Mouse (Mus musculus) small intestine, adult 2 months (tissue): Measurements from ENCODE around the gene Plod1. TPM values are rescaled to one million over a fixed set of nuclear protein-coding genes. Genes with fewer than 3 reads are reported as not detected.

Source experiments
- H3K27ac ChIP-seq: fragments of 200-500 bp; 2 replicates; pipeline ENCODE4 v1.5.1; 2012; ENCODE audit warnings: low read depth, low read length, control low read depth, inconsistent platforms; ENCODE audit not compliant: insufficient read depth
- H3K27me3 ChIP-seq: fragments of 200-500 bp; 2 replicates; pipeline ENCODE4 v1.6.1; 2012; ENCODE audit warnings: mild to moderate bottlenecking, moderate library complexity, low read length, inconsistent platforms; ENCODE audit not compliant: control insufficient read depth, insufficient read depth
- H3K36me3 ChIP-seq: fragments of 200-500 bp; 2 replicates; pipeline ENCODE4 v1.6.1; 2012; ENCODE audit warnings: mild to moderate bottlenecking, low read length, control low read depth, inconsistent platforms; ENCODE audit not compliant: control insufficient read depth, insufficient read depth
- H3K4me1 ChIP-seq: fragments of 200-500 bp; 2 replicates; pipeline ENCODE4 v1.6.1; 2012; ENCODE audit warnings: low read length, inconsistent platforms, mixed read lengths; ENCODE audit not compliant: control insufficient read depth, insufficient read depth, insufficient read length
- H3K4me3 ChIP-seq: fragments of 200-500 bp; 2 replicates; pipeline ENCODE4 v1.5.1; 2012; ENCODE audit warnings: low read depth, mild to moderate bottlenecking, control low read depth, inconsistent platforms, low read length, moderate library complexity
- CTCF ChIP-seq: fragments of 200-500 bp; IDR thresholded peaks from 2 replicates; pipeline ENCODE4 v1.5.1; 2012; ENCODE audit warnings: low read depth, mild to moderate bottlenecking, control low read depth, inconsistent platforms, low read length, moderate library complexity, mixed read lengths; ENCODE audit not compliant: insufficient replicate concordance, insufficient read length; ENCODE audit errors: extremely low read depth
- POLR2A ChIP-seq: fragments of 200-500 bp; IDR thresholded peaks from 2 replicates; pipeline ENCODE4 v1.6.1; 2012; ENCODE audit warnings: low read depth, mild to moderate bottlenecking, control low read depth, inconsistent platforms, low read length, moderate library complexity
- WGBS: fragments of 180-500 bp; shearing (Covaris S2); methylation state at CpG from one replicate; pipeline ENCODE4 v1.1.7; 2018; 5-methylcytosine and 5-hydroxymethylcytosine counted together
- polyA plus RNA-seq: library from polyadenylated mRNA; depleted of rRNA; stranded (reverse); fragments of >200 nt; gene quantifications from 2 replicates; pipeline ENCODE4 v1.2.3, GENCODE M21; 2012; rRNA removed

Gene Plod1
- polyA plus RNA-seq, 1 experiment: 18.8 TPM

DNA sequence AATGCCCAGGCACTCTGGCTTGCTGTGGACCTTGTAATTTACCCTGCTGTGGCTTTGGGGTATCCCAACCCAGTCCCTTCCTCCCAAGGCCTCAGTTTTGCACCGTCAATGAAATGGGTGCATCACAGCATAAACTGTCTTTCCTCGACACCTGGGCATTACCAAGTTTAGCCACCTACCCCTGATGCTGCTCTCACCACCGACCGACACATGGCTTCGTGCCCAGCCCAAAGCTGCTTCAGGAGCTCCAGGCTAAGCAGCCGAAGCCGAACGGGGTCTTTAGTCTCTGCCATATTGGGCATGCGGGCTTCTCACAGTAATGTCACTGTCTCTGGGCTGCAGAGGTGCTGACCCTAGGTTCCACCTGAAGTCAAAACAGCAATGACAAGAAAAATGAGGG lies 70.5 kb downstream of the Plod1 start:
- Histone ChIP-seq H3K36me3 (peaks cover 20% of the 10 kb centered on the region), H3K27ac (no peak overlapping the region), H3K27me3 (no peaks in the 10 kb centered on the region), H3K4me1 (peaks cover 15% of the 10 kb centered on the region; the same call in 1 of the 2 replicates), H3K4me3 (no peak overlapping the region)
- no peak for TF ChIP-seq POLR2A
- no peak for TF ChIP-seq CTCF
- WGBS: 95% methylated on average over 9 of the region's 9 CpGs

DNA sequence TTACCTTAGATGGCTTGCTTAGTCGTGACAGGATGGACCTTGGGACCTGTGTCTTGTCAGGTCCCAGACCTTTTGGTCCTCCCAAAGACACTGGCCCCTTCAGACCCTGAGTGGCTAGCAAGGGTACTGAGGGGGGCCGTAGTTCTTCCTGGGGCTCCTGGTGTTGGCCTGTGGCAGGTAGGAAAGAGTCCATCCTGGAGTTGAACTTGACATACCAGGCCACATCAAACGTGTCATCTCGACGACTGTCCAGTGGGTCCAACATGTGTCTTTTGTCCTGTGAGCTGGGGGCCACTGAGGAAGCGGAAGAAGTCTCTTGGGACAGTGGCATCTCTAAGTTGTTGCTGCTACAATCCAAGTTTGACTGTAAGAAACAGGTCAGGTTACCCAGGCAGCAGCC lies 70.9 kb downstream of the Plod1 start:
- TF ChIP-seq POLR2A (no peak), CTCF (no peak)
- 96% methylated on average over 6 of the region's 6 CpGs for WGBS
- H3K4me3 ChIP-seq: no peak overlapping the region
- H3K27me3 ChIP-seq: no peaks in the 10 kb centered on the region
- peaks cover 24% of the 10 kb centered on the region for H3K36me3 ChIP-seq
- peaks cover 15% of the 10 kb centered on the region; the same call in 1 of the 2 replicates for H3K4me1 ChIP-seq
- no peak overlapping the region for H3K27ac ChIP-seq

DNA sequence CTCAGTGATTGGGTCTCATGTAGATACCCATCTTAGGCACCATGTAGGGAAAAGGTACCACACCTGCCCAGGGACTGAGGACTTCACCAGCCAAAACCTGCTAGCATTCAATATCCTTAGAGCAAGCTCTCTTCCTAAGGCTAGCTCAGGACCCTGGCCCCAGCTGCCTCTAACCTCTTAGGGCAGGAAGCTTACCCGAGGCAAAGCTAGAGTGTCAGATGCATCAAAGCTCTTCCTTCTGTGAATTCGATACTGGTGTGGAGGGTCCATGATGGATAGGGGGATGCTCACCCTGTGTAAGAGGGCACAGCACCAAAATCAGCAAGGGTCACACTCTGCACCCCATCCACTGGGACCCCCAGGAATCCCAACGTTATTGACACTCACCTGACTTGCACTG lies 74.5 kb downstream of the Plod1 start:
- no peaks in the 10 kb centered on the region for H3K27me3 ChIP-seq
- no peak overlapping the region for H3K4me3 ChIP-seq
- 89% methylated on average over 3 of the region's 3 CpGs for WGBS
- H3K36me3 ChIP-seq: peaks cover 28% of the 10 kb centered on the region
- TF ChIP-seq CTCF (no peak), POLR2A (no peak)
- no peaks in the 10 kb centered on the region for H3K4me1 ChIP-seq
- H3K27ac ChIP-seq: no peak overlapping the region

Other genes starting within 250 kb of the Plod1 start
- not detected in 2 replicates for gene Zfp534, start 234.2 kb downstream of the Plod1 start, polyA plus RNA-seq
- gene Zfp984, start 127.0 kb downstream of the Plod1 start, polyA plus RNA-seq: 0.09 TPM in 1 of 2 replicates, not detected in the other
- 0.05 and 0.13 TPM in 2 replicates for gene Zfp933, start 88.4 kb downstream of the Plod1 start, polyA plus RNA-seq
- 19.6 and 48.3 TPM in 2 replicates for gene Miip, start 68.0 kb downstream of the Plod1 start, polyA plus RNA-seq
- 0.41 and 0.58 TPM in 2 replicates for gene Fv1, start 67.8 kb downstream of the Plod1 start, polyA plus RNA-seq
- gene Mfn2, start 32.1 kb downstream of the Plod1 start, polyA plus RNA-seq: 38.0 and 72.8 TPM in 2 replicates
- 97.5 and 209 TPM in 2 replicates for gene 2510039O18Rik, start 4.1 kb upstream of the Plod1 start, polyA plus RNA-seq
- not detected in 2 replicates for gene Nppb, start 49.0 kb upstream of the Plod1 start, polyA plus RNA-seq
- not detected in 2 replicates for gene Nppa, start 64.0 kb upstream of the Plod1 start, polyA plus RNA-seq
- 2.7 and 2.8 TPM in 2 replicates for gene Clcn6, start 102.1 kb upstream of the Plod1 start, polyA plus RNA-seq
- 5.6 and 8.8 TPM in 2 replicates for gene Mthfr, start 102.3 kb upstream of the Plod1 start, polyA plus RNA-seq
- 10.3 and 14.2 TPM in 2 replicates for gene Agtrap, start 151.3 kb upstream of the Plod1 start, polyA plus RNA-seq
- gene Mad2l2, start 193.6 kb upstream of the Plod1 start, polyA plus RNA-seq: 7.1 and 17.8 TPM in 2 replicates
- 0.11 and 0.24 TPM in 2 replicates for gene Draxin, start 193.9 kb upstream of the Plod1 start, polyA plus RNA-seq
- 22.8 and 57.9 TPM in 2 replicates for gene Fbxo6, start 215.4 kb upstream of the Plod1 start, polyA plus RNA-seq
- 7.3 and 17.7 TPM in 2 replicates for gene Fbxo44, start 223.7 kb upstream of the Plod1 start, polyA plus RNA-seq
- gene Fbxo2, start 223.9 kb upstream of the Plod1 start, polyA plus RNA-seq: 0.55 and 0.67 TPM in 2 replicates